Mouse (Mus musculus) cerebellum, adult 2 months (tissue): ENCODE results near the gene Cldn10.

Experiments used
- CTCF ChIP-seq: fragments of 200-500 bp; IDR thresholded peaks from 2 replicates; pipeline ENCODE4 v1.5.1; 2011; ENCODE audit warnings: low read depth, mild to moderate bottlenecking, control low read depth, low read length, moderate library complexity, borderline replicate concordance; ENCODE audit not compliant: insufficient read depth
- POLR2A ChIP-seq: fragments of 200-500 bp; IDR thresholded peaks from 2 replicates; pipeline ENCODE4 v1.6.1; 2011; ENCODE audit warnings: low read length, control low read depth, borderline replicate concordance; ENCODE audit not compliant: insufficient read depth

DNA sequence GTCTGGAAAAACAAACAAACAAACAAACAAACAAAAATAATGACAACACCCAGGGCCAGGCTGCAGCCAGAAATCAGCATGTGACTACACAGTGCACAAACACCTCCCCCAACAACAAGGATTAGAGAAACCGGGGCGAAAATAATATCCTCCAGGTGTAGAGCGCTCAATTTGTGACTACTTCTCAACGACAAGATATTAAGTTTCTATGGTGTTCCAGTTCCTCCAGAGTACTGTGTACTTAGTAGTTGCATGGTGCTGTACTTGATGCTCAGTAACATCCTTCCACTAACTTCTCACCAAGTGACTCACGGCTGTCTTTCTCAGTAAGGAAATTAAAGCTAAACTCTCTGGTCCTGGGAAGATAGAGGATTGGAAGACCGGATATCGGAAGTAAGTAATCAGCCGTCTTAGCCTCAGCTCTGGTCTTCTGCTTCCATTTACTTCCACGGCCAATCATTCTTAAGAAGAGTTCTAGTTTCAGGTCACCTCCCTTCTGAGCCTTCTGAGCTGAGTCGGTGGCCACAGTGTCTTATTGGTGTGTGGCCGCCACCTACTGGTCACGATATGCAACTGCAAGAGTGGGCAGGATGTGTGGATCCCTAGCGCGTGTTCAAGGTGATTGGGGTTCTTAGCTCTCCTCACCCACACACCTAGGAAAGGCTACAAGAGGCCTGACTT, 19.9 kb upstream of the Cldn10 start:
- TF ChIP-seq CTCF (peak; percentile 99), POLR2A (no peak)
